Mouse (Mus musculus) adrenal gland, postnatal 14 days (tissue): ENCODE measurements around the gene Gprc6a. TPM values are rescaled to one million over a fixed set of nuclear protein-coding genes. Genes with fewer than 3 reads are reported as not detected.

Source experiments
- DNase-seq: peaks from one replicate; pipeline ENCODE4 v3.0.0; 2021; ENCODE audit warnings: mixed read lengths
- long read RNA-seq, 2 experiments: library from polyadenylated mRNA; stranded (forward); transcript quantifications; one replicate each; pipeline ENCODE4 v2.0.0; 2021
- total RNA-seq: library from RNA; stranded (reverse); gene quantifications from 2 replicates; pipeline ENCODE4 v1.2.3, GENCODE M21; 2021

Gprc6a gene
- not detected in 2 replicates for total RNA-seq
- long read RNA-seq, experiment 1, result 0 reads
- long read RNA-seq, experiment 2, result 0 reads

- no peak for DNase-seq
Measured at GRCm38 (mm10) chr10:51631411-51632136, at the start of gene Gprc6a. Gprc6a (minus strand) TSS chr10:51631461.

DNA sequence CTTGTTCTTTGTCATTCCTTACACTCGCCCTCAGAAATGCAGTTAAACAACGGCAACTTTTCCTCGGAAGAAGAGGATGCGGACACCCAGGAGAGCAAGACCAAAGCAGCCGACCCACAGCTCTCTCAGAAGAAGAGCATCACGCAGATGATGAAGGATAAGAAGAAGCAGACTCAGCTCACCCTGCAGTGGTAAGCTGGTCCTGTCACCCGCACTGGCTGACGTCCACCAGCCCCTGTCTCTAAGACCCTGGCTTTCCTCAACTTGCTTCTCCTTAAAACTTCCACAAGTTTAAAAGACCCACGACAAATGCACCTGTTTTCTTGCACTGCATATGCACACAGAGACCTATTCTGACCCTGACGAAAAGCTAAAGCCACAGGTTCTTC, 47.0 kb upstream of the Gprc6a start:
- no peak for DNase-seq

GRCm38 (mm10) chr10:51677548-51678250, 46.4 kb upstream of the Gprc6a start, which contains the start of gene Rfx6:
Rfx6 (plus strand) TSS chr10:51677756.
- peak; percentile 9 for DNase-seq

GRCm38 (mm10) chr10:51672082-51672779, 41.0 kb upstream of the Gprc6a start:
- no peak for DNase-seq

GRCm38 (mm10) chr10:51671583-51671982, 40.3 kb upstream of the Gprc6a start:
- no peak for DNase-seq

DNA sequence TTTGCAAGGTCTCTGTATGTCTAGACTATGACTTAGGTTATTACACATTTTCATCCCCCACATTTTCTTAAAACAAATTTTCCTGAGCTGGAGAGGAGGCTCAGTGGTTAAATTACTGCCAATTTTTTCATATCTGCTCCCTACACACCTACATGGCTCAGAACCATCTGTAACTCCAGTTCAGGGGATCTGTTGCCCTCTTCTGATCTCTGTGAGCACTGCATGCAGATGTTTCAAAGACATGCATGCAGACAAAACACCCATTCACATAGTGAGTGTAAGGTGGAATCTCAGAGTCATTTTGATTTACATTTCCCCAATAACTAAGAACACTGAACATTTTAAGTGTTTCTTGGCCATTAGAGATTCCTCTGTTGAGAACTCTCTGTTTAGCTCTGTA, 38.1 kb upstream of the Gprc6a start:
- no peak for DNase-seq

- no peak for DNase-seq
Measured at GRCm38 (mm10) chr10:51657324-51657723, 26.1 kb upstream of the Gprc6a start.

DNA sequence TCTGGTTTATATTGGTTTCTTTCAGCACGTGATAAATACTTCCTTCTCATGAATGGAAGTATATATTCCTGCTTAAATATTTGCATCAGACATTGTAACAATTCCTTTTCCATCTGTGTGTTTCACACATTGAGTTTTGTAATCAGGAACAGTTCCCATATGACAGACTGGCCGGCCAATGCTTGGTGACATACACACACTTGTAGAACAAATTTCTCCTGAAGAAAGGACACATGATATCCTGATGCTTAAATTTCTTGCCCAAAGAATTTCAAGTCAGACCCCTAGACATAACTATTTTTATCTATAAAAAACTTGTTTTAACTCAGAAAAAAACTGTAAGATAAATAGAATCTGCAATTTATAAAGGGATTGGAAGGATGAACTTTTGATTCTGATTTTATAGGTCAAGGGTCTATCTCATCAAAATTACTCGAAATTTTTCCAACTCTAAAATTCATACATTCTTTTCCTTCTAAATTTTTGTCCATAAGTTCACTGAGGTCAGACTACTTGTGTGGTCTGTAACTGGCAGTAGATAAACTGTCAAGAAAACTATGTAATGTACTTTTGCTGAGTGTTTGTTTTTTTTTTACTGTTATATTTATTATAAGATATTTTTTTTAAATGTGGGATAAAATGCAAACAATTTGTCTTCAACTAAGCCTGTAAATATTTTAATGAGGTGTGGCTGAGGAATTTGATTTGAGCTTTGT, 18.4 kb upstream of the Gprc6a start:
- DNase-seq, result no peak

- DNase-seq, result no peak
Measured at GRCm38 (mm10) chr10:51621193-51621592, 10.1 kb downstream of the Gprc6a start.

DNA sequence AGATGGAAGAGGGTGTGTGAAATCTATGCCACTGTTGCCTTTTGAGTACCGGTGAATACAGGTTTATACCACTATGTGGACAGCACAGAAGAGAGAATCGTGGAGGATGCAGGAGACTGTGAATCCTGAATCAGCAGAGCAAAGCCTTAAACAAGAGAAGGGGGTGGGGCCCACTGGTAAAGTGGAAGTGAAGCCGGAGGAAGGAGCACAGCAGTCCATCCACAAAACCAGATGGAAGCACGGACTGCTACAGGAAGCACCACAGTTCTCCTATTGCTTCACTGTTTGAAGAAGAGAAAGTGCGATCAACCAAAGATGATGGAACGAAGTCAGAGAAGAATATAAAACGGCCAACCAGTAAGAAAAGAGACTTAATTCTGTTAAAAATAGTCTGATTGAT, 11.1 kb downstream of the Gprc6a start:
- no peak for DNase-seq

- DNase-seq, result no peak
Measured at GRCm38 (mm10) chr10:51618538-51618937, 12.7 kb downstream of the Gprc6a start.

DNA sequence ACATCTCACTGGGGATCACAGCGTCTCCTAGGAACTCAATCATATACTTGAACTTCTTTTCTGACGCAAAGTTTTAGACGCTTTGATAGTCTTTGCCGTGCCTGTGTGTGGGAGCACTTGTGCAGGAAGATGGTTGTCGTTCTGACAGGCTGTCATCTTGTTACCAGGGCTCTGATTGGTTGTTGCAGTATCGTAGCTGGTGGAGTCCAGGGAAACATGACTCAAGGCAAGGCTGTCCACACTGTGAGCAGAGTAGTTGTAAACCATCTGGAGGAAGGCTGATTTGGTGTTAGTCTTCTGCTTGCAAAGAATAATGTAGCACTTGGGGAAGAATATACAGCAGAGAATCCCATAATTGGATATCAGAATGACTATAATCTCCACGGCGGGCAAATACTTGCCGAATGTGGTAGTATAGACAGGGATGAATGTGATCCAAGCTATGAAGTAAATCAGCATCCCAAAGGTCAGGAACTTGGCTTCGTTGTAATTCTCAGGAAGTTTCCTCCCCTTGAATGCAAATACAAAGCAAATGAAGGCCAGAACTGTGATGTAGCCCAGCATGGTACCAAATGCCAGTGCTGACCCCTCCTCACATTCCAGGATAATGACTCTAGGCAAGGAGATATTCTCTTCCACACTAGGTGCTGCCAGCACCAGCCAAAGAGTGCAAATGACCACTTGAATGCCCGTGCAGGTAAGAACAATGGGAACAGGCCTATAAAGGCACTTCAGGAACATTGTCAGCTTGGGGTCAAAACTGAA, 16.3 kb downstream of the Gprc6a start:
- no peak for DNase-seq

- no peak for DNase-seq
Measured at GRCm38 (mm10) chr10:51613421-51613820, 17.8 kb downstream of the Gprc6a start.

DNA sequence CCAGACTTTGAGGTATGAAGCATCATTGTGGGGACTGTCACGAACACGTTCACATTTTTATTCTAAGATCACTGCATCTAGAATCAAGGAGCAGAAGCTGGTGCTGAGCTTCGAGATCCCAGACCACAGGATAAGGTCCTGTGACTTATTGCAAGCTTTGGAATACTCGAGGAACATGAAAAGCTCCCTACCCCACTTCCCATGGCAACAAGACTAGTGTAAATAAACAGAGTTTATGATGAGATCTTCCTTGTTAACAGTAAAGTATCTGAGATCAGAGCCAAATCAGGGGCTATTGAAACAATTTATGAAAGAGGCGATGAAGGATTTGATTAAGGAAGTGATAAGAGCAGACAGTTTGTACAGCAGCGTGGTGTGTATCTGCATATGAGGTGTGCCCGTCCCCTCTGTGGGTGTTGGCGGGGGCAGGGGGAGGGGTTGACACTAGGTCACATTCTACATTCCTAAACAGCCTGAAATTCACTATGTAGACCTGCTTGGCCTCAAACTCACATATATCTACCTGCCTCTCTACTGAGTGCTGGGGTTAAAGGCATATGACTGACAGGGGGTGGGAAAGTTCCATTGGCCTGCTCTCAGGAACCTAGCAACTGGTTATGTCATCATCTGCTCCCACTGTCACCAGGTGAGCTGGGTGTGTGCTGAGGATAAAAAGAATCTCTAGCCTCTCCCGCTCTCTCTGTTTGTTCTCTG, 19.1 kb downstream of the Gprc6a start:
- no peak for DNase-seq

- no peak for DNase-seq
Measured at GRCm38 (mm10) chr10:51609741-51610425, 21.4 kb downstream of the Gprc6a start.

DNA sequence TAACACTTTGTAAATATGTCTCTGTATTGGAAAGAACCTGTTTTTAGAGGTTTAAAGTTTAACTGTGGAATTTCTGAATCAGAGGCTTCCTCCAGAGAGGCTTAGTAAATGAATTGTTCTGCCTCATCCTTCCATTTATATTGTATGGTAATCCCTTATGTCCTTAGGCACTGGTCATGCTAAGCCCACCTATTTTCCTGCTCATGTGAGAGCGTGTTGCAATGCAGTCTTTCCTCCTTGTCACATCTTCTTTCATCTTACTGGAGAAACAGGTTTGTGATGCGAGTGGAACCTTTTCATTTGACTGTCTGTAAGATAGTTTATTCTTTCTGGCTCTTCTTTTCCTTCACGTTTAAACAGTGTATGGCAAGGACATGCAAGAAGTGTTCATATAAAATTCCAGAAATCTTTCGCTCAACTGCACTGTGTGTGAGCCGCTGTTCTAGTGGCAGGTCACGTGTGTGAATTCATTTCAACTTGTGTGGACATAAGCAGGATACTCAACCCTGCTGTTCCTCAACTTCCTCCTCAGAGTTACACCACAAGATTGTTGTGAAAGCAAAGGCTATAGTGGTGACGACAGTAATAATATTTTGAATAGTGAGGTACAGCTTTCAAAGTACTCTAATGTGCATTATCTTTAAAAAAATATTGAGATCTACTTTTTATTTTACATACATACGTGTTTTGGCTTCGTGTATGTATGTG, 34.2 kb downstream of the Gprc6a start:
- no peak for DNase-seq

DNA sequence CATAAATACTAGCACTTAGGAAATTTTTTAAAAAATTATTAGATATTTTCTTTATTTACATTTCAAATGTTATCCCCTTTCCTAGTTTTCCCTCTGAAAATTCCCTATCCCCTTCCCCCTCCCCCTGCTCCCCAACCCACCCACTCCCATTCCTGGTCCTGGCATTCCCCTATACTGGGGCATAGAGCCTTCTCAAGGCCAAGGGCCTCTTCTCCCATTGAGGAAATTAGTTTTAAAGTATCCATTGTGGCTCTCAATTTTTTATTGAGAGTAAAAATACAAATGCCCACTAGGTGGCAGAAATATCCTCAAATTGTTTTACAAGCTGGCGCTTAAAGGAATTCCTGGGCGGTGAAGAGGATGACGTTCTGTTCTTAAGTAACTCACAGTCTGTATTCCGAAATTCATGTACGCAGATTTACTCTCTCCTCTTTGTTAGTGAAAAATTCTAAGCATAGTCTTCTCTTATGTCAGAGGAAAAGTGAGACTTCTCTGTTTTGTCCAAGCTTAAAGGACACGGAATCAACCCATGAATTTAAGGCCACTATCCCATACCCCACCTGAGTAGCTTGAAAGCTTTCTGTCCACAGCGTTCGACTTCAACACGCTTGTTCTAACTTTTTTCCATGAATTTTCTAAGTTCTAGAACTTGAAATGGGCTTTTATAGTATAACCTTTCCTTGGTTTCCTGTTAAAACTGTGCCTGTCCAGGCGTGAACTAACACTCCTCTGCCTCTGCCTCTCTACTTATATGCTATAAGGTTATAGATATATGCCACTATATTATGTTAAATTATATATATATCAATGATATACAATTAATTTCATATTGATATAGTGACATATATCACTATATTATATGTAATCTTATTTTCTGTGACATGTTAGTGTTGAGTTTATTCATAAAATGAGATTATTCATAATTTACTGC, 36.0 kb downstream of the Gprc6a start:
- peak; percentile 9 for DNase-seq

GRCm38 (mm10) chr10:51591574-51591973, 39.7 kb downstream of the Gprc6a start:
- DNase-seq, result no peak
